Mouse (Mus musculus) A20 (cell line): ENCODE data around the gene Fras1.
A peak's percentile ranks its signal among the peaks of the same experiment; 100 is the strongest.

Experiments used
- DNase-seq: peaks from one replicate; pipeline ENCODE4 v3.0.0-alpha.2; 2011; ENCODE audit warnings: low read depth, low spot score

Gene Fras1

DNA sequence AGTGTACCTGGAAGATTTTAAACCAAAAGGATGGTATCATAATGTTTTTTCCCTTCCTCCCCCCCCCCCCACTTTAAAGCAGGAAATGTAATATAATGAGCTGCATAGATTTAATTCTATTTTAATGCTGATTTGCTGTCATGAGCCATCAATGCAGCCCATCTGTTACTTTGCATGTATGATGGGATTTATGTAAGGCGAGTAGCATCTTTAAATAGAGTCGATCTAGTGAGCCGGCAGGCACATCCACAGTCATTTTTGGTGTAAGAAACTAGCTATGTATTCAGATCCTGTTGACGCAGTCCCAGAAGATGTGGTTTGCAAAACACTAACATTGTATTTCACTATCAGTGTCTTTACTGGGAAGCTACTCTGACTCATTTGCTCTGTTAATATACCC lies 301.9 kb downstream of the Fras1 start:
- DNase-seq, result no peak

DNA sequence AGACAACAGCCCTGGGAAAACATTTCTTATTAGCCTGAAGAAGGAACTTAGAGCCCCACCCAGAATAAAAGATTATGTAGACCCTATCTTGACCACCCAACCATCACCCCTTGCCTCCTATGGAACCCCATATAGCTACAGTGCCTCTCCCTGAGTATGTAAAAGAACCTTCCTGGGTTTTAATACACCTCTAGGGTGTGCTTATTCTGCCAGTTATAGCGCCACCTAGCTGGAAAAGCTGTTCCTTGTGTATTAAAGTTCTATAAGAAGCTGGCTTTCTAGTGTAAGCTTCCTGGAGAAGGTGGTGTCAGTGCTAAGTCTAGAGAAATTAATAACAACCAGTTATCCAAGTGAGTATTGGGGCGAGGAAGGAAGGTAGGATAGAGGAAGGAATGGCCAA lies 303.7 kb downstream of the Fras1 start:
- peak; percentile 44 for DNase-seq

DNA sequence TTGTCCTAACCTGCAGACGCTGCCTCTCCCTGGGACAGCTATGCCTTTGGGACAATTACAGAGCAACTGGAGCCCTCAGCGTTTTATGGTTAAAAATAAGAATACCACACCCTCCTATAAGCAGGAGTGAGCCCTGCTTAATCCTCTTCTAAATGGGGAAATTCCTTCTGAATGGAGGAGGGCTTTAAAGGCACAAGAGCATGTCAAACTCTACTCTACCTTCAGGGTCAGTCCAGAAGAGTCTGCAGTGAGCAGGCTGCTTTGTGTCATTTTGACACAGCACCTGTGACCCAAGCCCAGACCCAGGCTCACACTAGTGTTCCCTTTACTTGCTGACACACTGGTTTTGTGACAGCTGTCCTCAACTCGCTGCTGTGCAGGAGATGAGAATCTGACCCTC lies 307.3 kb downstream of the Fras1 start:
- DNase-seq, result no peak

DNA sequence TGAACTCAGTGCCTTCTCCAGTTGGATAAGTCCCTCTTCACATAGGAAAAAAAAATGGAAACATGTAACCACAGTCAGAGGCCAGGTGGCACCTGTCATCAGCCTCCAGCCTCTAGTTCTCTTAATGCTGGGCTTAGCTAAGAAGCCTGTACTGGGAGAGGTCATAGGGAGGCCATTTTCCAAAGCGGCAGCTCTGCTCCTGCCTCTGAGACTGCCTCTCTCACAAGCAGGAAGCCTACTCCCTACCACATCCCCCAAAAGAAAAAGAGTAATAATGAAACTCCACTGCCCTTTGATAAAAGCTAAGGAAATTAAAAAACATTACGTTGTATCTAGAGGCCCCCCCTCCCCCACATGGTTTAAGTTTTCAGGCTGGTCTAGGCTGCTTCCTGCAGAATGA lies 309.0 kb downstream of the Fras1 start:
- no peak for DNase-seq

DNA sequence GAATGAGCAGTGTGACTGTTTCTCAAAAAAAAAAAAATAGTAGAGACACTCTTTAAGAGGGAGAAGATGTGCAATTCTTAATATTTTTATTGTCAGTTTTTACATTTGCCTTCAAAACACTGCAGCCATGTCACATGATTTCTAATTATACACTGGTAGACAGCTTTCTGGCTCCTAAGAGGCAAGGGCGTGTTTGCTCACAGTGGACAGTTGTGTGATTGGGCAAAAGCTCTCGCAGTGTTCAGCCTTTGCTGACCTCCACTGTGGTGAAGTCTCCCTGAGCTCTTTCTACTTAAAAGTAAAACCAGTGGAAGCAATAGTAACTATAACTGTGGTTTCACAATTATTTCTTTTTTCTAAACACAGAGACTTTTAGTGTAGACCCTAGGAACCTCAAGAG lies 315.1 kb downstream of the Fras1 start:
- no peak for DNase-seq

DNA sequence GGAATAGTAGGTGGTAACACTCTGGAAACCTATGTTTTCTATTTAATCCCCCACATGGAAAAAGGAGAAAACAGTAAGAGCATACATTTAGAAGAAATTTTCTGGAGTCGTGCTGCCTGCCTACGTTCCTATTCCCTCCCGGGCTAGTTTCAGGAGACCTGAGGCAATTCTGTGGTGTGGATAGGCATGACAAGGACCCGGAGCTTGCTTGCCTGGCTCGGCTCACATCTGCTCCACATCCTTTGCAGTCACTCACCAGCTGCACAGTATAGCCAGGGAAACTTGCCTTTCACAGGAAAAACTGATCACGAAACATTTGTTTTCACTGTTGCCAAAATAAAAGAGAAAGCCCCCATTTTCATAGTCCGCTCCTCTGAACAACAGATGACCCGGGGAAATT lies 325.2 kb downstream of the Fras1 start:
- no peak for DNase-seq

DNA sequence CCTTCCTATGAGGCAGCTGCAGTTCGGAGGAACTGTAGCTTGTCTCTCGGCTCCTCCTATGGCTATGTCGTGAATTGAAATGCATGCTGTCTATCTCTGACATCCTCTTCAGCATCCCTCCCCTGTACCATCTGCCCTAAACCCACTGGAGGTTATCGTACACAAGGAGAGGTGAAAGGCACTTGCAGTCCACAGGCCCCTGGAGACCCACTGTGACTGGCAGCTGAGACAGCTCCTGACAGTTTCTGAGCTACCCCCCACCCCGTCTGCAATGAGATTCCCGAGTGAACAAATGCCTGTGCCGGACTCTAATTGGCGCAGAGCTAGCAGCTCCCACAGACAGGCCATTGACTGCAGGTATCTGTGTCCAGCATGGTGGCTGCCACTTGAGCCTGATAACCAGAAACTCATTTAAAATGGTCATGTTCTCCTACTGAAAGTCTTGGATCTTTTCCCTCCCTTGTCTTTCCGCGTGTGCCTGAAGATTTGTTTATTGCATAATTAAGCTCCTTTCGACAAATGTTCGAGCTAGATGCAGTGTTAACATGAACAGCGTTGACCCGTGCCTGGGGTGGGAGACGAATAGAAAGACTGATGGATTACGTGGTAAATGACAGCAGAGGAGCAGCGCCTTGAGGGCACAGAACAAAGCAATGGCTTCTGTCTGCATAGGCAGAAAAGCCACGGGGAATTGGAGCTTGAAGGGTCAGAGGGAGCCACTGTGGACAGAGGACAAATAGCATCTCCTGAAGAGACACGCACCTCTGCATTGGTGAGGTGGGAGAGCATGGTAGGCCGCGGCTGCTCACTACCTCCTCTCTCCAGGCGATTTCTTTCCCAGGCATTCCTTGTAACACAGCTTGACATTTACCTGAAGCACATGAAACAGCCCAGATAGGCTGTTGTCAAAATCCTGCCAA lies 329.2 kb downstream of the Fras1 start:
- DNase-seq, result no peak

DNA sequence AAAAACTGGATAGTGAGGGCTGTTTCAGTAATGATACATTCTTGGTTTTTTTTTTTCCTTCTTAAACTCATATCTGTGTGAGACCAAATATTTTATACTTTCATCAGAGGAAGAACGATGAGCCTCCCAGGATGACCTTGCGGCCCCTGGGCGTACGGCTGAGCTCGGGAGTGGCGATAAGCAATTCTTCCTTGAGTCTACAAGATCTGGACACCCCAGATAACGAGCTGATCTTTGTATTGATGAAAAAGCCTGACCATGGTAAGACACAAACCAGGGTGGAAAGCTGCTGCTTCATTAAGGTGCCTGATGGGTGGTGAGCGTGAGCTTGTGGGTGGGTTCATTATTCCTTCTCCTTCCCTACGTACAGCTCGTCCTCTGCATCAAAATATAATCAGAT lies 334.8 kb downstream of the Fras1 start:
- no peak for DNase-seq

DNA sequence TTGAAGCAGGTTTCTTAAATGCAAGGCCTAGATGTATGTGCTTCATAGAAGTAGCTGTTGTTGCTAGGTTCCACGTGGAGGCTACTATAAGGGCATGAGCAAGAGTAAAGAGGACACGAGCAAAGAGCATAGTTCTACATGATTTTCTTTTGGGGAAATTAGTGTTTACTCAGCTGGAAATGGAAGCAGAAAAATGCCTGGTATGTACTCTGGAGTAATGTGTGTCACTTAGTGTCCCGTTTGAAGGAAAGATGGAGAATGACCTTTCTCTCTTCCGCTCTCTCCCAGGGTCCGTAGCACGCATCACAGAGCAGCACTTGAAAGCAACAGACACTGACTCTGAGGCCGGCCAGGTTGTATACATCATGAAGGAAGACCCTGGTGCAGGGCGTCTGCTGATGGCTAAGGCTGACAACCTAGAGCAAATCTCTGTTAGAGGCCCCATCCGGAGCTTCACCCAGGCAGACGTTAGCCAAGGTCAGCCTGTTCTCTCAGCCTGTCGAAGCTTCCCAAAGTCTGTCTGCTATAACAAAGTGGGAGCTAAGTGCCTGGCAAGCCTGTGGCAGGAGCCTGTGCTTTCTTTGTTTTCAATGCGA lies 338.4 kb downstream of the Fras1 start:
- DNase-seq, result no peak

DNA sequence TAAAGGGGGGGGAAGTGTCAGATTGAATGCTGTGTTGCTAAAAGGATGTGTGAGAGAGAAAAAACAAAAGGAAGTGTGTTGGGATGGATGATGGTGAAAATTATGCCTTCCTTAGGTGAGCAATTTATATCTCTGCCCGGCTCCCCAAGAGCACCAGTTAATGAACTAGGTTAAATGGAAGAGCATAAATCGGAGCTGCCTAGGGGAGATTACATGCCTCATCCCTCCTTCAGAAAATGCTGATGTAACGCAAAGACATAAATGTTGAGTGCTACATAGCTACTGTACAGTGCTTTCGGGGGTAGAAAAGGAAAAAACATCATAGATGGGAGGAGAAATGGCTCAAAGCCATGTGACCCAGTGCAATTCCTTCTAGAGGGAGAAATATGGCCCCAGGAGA lies 339.0 kb downstream of the Fras1 start:
- DNase-seq, result no peak

DNA sequence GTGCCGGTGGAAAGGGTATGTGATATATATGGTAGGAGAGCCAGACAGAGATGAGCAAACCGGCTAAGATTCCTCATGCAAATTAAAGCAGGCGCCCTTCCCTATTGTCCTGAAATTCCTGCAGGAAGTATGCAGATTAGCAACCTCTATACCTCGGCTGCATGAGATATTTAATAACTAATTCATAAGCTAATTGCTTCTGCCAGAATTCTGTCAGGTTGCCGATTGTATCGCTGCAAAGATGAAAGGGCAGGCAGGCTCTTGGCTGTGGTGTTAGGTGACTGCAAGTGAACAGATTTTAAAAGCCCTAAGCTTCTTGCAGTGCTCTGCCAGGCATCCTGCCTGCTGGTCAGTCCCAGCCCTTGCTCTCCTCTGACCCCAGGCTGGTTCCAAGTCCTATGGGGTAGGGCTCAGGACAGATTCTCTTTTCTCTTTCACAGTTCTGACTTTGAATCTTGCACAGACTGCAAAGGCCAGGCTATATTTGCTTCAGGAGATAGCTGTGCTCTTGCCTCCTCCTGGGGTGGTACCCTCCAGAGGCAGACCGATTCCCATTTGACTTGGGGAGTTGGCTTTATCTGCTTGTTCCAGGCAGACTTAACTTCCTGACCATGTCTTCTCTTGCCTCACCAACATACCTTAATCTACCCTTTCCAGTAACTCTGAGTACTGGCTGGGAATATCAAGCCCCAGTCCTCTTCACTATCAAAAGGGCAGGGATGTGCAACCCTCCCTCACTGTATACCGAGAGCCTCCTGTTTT lies 342.7 kb downstream of the Fras1 start:
- DNase-seq, result no peak

DNA sequence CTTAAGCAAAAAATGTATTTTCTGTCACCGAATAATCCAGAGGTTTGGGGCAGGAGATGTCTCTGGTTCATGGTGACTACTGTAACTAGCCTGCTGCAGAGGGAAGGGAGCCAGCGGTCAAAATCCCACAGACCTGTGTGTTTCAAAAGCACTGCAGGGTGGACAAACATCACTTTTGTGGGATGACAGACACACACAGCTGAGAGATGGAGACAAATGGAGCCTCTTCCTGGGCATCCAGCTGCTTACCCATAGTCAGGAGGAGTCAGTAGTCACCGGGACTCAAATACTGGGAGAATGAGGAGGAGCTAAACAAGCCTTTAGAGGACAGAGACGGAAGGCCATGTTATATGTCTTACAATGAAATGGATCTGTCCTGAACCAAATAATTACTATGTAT lies 343.9 kb downstream of the Fras1 start:
- DNase-seq, result no peak

DNA sequence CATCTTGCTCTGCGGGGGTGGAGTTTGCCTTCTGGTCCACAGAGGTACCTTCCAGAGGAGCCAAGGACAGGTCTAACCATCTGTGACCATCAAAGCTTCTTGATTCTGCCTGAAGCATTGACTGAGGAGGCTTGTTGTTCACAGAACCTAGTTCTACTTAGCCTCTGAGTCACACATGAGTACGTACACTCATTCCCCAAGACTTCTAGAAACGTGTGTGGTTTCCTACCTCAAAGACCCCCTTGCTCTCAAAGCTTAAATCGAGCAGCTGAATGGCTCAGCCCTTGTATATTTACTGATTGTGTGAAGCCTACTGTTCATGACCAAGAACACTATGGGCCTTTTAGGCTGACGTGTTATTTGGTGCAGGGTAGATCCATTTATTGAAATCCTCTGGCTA lies 344.8 kb downstream of the Fras1 start:
- DNase-seq, result no peak

DNA sequence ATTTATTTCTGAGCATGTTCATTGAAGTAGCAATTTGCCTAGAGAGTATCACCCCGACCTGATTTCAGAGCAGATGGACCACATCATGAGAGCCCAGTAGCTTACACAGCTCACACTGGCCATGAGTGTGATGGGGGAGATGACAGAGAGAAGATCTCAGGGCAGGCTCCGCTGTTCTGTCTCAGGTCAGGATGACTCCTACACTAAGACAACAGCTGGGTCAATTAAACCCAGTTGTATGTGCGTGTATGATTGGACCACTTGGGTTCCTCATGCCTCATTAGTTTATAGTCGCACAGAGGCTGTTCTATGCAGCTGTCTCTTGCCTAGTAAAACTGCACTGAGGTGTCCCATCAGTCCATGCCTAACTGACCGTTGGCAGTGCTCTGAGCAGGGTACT lies 345.5 kb downstream of the Fras1 start:
- no peak for DNase-seq

DNA sequence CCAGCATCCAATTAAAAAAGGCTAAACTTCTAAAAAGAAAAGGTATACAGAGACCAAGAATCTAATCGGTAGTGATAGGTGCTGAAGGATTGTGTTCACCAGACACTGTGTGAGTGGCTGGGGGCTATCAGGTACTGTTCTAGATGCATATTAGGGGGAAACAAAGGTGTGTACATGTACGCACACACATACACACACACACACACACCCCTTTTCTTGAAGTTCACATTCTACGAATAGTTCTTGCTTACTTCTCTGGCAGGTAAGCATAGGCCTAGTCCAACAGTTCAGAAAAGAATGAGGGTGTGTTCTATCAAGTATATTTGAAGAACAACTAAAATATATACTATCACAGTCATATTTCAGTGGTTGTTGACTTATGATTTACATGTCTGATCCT lies 348.9 kb downstream of the Fras1 start:
- DNase-seq, result no peak

DNA sequence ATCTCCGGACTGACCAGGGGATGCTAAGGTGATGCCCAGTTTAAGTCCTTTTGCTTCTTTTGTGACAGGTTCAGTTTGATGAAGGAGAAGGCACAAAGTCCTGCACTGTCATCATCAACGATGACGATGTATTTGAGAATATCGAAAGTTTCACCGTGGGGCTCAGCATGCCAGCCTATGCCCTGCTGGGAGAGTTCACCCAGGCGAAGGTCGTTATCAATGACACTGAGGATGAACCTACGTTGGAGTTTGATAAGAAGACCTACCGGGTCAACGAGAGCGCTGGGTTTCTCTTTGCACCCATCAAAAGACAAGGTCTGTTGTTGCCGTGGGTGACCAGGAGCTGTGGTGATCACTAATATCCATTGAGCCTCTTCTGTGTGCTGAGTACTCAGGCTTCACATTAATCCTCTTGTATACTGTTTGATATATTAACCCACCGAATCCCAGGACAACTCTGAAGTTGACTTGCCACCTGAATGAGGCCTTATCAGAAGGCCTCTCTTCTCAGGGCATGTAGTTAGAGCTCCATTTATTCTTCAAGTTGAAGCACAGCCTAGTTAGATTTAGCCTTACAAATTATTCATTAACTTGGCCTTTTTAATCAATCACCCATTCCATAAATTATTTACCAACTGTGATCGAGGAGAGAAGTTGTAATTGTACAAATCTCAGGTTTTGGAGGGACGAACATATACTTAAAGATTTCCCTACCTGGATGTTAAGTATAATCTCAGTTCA lies 365.6 kb downstream of the Fras1 start:
- DNase-seq, result no peak

DNA sequence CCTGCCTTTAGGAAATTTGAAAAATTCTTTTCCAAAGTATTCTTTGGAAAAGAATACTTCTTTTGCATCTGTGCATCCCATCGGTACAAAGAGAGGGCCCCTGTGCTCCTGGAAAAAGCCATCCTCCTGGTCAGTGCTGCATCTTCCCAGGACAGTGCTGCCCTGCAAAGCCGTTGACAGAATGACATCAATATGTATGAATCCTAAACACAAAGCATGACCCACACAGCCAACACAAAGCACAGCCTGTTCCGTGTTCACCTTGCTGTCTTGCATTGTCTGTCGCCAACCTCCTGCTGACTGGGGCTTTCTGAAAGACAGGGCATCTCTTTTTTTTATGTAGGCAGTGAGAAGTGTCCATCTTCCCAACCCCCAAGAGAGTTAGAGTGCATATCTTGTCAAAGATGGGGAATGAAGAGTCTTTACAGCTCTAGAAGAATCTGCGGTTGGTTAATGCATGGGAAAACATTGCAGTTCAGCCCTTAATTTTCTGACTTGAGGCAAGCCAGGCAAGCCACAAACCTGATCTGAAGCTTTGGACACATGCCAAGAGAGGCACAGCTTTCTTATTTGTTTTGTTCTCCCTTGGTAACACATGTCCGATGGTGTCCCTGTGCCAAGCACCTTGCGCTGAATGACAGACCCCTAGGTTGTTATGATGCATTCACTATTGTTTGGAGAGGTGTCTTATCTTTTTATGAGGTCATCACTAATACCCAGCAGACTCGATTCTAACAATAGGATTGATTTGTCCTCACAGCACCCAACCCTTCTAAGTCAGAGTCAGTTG lies 373.6 kb downstream of the Fras1 start:
- no peak for DNase-seq

DNA sequence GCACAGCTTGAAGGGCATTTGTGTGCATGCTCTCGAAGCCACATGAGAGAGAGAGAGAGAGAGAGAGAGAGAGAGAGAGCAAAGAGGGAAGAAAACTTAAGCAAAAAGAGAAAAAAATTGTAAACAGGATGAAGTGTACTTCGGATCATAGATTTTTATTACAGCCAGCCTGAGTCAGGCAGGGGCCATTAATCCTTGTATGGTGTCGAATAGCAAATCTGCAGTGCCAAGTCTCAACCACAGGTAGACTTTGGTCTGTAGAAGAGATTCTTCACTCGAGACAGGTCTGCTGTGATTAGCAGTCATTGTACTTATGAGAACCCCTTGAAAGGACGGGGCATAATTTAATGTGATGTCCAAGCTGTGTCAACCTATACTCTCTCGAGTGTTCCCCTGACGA lies 383.9 kb downstream of the Fras1 start:
- no peak for DNase-seq

DNA sequence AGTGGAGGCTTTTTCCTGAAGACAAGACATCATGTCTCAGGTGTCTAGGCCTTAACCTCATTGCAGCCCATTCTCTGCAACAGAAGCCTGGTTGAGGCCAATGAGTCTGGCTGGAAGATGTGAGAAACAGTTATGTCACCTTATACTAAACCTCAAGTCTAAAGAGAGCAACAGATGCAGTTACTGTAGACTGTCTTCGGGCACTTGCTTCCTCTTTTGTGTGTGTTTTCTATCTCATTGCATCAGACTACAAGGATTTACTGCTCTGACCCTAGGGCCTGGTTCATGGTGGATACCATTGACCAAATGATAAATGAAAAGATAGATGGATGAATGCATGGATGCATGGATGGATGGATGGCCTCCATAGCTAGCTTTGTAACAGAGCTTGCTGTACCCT lies 388.3 kb downstream of the Fras1 start:
- DNase-seq, result peak; percentile 6

DNA sequence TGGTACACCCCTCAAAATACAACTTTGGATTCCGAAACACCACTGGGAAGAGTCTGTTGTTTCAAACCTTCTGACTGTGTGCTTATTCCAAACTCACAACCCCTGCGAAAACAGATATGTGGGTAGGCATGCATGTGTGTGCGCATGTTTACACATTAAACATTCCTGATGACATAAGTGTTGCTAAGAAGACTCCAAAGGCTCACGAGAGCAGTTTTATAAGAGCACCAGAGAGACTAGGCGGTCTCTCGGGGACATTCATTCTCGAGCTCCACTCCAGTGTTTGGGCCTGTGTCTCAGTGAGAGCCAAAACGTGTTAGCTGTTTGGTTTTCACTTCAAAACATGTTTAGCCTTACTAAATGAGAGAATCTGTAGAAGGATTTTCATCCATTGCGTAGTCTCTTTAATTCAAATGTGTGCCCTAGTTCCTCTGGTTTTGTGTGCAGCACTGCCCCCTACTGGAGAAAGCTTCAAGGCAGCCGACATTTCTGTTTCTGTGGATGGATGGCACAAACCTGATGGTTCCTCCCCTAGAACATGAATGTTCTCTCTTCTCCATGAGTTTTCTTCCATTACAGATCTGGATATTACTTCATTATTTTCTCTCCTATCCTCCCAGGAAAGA lies 395.2 kb downstream of the Fras1 start:
- DNase-seq, result peak; percentile 54
